Mouse (Mus musculus): ENCODE measurements around the gene Ppp1r3d. TPM values are rescaled to one million over a fixed set of nuclear protein-coding genes. Genes with fewer than 3 reads are reported as not detected.
A peak's percentile ranks its signal among the peaks of the same experiment; 100 is the strongest.

The Ppp1r3d gene
- polyA plus RNA-seq (2011; ENCODE audit: insufficient read depth, insufficient read length, low replicate concordance, missing spikeins), result 0.88 and 5.2 TPM in 2 replicates

GRCm38 (mm10) chr2:178414261-178415149 is at the start of gene Ppp1r3d, which contains the start of gene Fam217b:
Ppp1r3d (minus strand) TSS chr2:178414472.
Fam217b (plus strand) TSS chr2:178414524.
- peak within 1 kb of the TSS; percentile 81 for H3K4me3 ChIP-seq (replicated peaks; ENCODE audit: control insufficient read depth, low read depth, low read length)
- peaks cover 2% of the 10 kb centered on the region for H3K4me1 ChIP-seq (ENCODE audit: control insufficient read depth, insufficient read depth, low read length)
- TF ChIP-seq CTCF (IDR thresholded peaks at IDR 0.05; ENCODE audit: control insufficient read depth, insufficient read depth, low read length), result no peak
- TF ChIP-seq POLR2A (IDR thresholded peaks at IDR 0.05; ENCODE audit: borderline replicate concordance, control insufficient read depth, low read depth, low read length), result peak; percentile 22; the same call in 1 of the 2 replicates
- H3K27ac ChIP-seq (ENCODE audit: control insufficient read depth, insufficient read depth, low read depth, low read length, poor library complexity), result peak within 1 kb of the TSS; percentile 97
- WGBS, result under 1% methylated on average over 70 of the region's 74 CpGs

DNA sequence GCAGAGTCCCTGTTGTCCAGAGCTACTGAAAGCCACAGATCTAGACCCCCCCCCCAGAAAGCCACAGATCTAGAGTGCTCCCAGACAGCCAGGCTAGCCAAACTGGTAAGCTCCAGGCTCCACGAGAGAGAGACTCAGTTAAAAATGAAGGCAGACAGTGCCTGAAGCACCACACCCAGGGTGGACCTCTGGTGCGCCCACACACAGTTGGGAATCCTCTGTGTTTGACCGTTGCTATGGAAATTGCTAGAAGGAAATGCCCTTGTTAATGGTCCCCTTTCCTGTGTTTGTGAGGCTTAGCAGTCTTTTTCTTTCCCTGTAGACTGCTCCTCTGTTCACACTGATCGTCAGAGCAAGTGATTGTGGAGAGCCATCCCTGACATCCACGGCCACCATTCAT is 46.1 kb upstream of the Ppp1r3d start:
- TF ChIP-seq CTCF (IDR thresholded peaks at IDR 0.05; ENCODE audit: control insufficient read depth, insufficient read depth, low read length) (no peak), POLR2A (IDR thresholded peaks at IDR 0.05; ENCODE audit: borderline replicate concordance, control insufficient read depth, low read depth, low read length) (no peak)
- no peaks in the 10 kb centered on the region for H3K4me1 ChIP-seq (ENCODE audit: control insufficient read depth, insufficient read depth, low read length)

DNA sequence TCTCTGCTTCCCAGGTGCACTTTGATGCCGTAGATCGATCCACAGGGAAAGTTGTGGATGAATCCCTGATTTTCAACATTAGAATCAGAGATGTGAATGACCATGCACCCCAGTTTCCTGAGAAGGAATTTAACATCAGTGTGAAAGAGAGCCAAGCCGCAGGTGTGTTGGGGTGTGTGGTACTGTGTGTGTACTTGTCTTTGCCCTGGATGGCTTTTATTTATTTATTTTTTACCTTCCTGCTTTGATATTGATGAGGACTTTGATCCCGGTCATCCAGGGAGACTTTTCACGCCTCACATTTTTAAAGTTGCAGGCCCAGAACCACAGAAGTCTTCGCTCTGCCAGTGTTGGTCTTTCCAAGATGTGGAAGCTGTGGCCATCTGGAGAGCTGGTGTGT is 43.1 kb upstream of the Ppp1r3d start:
- 86% methylated on average over 6 of the region's 6 CpGs for WGBS
- no peak overlapping the region for H3K27ac ChIP-seq (ENCODE audit: control insufficient read depth, insufficient read depth, low read depth, low read length, poor library complexity)
- H3K4me1 ChIP-seq (ENCODE audit: control insufficient read depth, insufficient read depth, low read length), result no peaks in the 10 kb centered on the region
- TF ChIP-seq POLR2A (IDR thresholded peaks at IDR 0.05; ENCODE audit: borderline replicate concordance, control insufficient read depth, low read depth, low read length) (no peak), CTCF (IDR thresholded peaks at IDR 0.05; ENCODE audit: control insufficient read depth, insufficient read depth, low read length) (no peak)
- H3K4me3 ChIP-seq (replicated peaks; ENCODE audit: control insufficient read depth, low read depth, low read length), result no peak overlapping the region

More for the DNA sequence above, 46.1 kb upstream of the Ppp1r3d start:
- H3K27ac ChIP-seq (ENCODE audit: control insufficient read depth, insufficient read depth, low read depth, low read length, poor library complexity), result no peak overlapping the region
- H3K4me3 ChIP-seq (replicated peaks; ENCODE audit: control insufficient read depth, low read depth, low read length), result no peak overlapping the region
- WGBS, result 49% methylated on average over 5 of the region's 5 CpGs

- no peak overlapping the region for H3K27ac ChIP-seq (ENCODE audit: control insufficient read depth, insufficient read depth, low read depth, low read length, poor library complexity)
- H3K4me1 ChIP-seq (ENCODE audit: control insufficient read depth, insufficient read depth, low read length), result no peaks in the 10 kb centered on the region
- TF ChIP-seq POLR2A (IDR thresholded peaks at IDR 0.05; ENCODE audit: borderline replicate concordance, control insufficient read depth, low read depth, low read length), result no peak
- TF ChIP-seq CTCF (IDR thresholded peaks at IDR 0.05; ENCODE audit: control insufficient read depth, insufficient read depth, low read length), result no peak
- H3K4me3 ChIP-seq (replicated peaks; ENCODE audit: control insufficient read depth, low read depth, low read length), result no peak overlapping the region
- 44% methylated on average over 17 of the region's 17 CpGs for WGBS
Observed at GRCm38 (mm10) chr2:178454664-178455516, 40.6 kb upstream of the Ppp1r3d start.

DNA sequence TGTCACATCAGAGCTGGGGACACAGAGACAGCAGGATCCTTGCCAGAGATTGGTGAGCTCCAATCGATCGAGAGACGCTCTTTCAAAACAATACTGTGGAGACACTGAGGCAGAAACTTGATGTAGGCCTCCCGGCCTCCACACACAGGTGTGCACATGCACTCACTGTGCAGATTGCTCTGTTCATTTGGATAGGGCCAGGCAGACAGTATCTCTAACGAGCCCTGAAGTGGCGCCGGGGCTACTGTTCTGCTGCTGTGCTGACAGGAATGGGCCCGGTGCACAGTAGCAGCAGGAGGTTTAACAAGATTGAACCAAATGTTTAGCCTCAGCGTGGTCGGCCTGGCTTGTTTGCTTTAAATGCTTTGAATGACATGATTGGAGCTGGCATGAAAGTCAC is 36.7 kb upstream of the Ppp1r3d start:
- no peak overlapping the region for H3K27ac ChIP-seq (ENCODE audit: control insufficient read depth, insufficient read depth, low read depth, low read length, poor library complexity)
- TF ChIP-seq CTCF (IDR thresholded peaks at IDR 0.05; ENCODE audit: control insufficient read depth, insufficient read depth, low read length), result no peak
- WGBS, result 88% methylated on average over 10 of the region's 10 CpGs
- no peaks in the 10 kb centered on the region for H3K4me1 ChIP-seq (ENCODE audit: control insufficient read depth, insufficient read depth, low read length)
- no peak overlapping the region for H3K4me3 ChIP-seq (replicated peaks; ENCODE audit: control insufficient read depth, low read depth, low read length)

DNA sequence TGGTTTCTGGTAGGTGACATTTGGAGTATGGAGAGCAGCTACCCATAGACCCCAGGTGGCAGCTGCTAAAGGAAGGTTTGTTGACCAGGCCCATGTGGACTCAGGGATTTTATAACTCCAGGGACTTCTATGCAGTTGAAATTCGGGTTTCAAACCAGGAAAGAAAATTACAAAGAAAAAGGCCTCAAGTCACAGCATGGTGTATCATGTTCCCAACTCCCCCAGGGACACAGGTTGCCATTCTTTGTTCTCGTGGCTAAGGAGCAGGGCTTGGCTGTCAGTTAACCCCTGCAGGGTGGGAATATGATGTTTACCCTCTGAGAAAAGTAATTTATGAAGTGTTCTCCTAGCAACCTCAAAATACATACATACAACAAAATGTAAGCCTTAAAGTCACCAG is 36.0 kb upstream of the Ppp1r3d start:
- WGBS, result 42% methylated on average over 2 of the region's 2 CpGs
- no peaks in the 10 kb centered on the region for H3K4me1 ChIP-seq (ENCODE audit: control insufficient read depth, insufficient read depth, low read length)
- TF ChIP-seq POLR2A (IDR thresholded peaks at IDR 0.05; ENCODE audit: borderline replicate concordance, control insufficient read depth, low read depth, low read length) (no peak), CTCF (IDR thresholded peaks at IDR 0.05; ENCODE audit: control insufficient read depth, insufficient read depth, low read length) (no peak)
- no peak overlapping the region for H3K27ac ChIP-seq (ENCODE audit: control insufficient read depth, insufficient read depth, low read depth, low read length, poor library complexity)
- H3K4me3 ChIP-seq (replicated peaks; ENCODE audit: control insufficient read depth, low read depth, low read length), result no peak overlapping the region

- WGBS, result 74% methylated on average over 4 of the region's 4 CpGs
- H3K4me1 ChIP-seq (ENCODE audit: control insufficient read depth, insufficient read depth, low read length), result no peaks in the 10 kb centered on the region
- TF ChIP-seq POLR2A (IDR thresholded peaks at IDR 0.05; ENCODE audit: borderline replicate concordance, control insufficient read depth, low read depth, low read length) (no peak), CTCF (IDR thresholded peaks at IDR 0.05; ENCODE audit: control insufficient read depth, insufficient read depth, low read length) (no peak)
- H3K27ac ChIP-seq (ENCODE audit: control insufficient read depth, insufficient read depth, low read depth, low read length, poor library complexity), result no peak overlapping the region
- H3K4me3 ChIP-seq (replicated peaks; ENCODE audit: control insufficient read depth, low read depth, low read length), result no peak overlapping the region
Observed at GRCm38 (mm10) chr2:178449386-178449785, 35.1 kb upstream of the Ppp1r3d start.

DNA sequence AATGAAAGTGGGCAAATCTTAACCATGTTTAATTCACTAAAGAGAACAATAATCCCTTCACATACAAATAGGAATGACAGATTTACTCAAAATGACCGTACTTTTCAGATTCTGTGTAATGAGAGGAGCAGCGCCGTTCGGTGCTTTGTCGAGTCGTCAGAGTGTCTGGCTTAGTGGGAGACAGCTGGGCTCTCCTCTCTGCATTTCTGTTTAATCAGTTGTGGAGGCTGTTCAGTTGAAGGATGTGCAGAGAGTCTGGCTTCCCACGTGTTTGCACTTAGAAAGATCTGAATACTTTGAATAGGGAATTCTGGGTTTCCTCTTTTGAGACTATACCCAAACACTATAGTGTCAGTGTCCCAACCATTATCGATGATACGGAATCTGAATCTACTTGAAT is 23.0 kb upstream of the Ppp1r3d start:
- Histone ChIP-seq H3K27ac (ENCODE audit: control insufficient read depth, insufficient read depth, low read depth, low read length, poor library complexity) (no peak overlapping the region), H3K4me3 (replicated peaks; ENCODE audit: control insufficient read depth, low read depth, low read length) (no peak overlapping the region), H3K4me1 (ENCODE audit: control insufficient read depth, insufficient read depth, low read length) (no peaks in the 10 kb centered on the region; the same call in 1 of the 2 replicates)
- 77% methylated on average over 9 of the region's 9 CpGs for WGBS
- no peak for TF ChIP-seq CTCF (IDR thresholded peaks at IDR 0.05; ENCODE audit: control insufficient read depth, insufficient read depth, low read length)
- no peak for TF ChIP-seq POLR2A (IDR thresholded peaks at IDR 0.05; ENCODE audit: borderline replicate concordance, control insufficient read depth, low read depth, low read length)
